Mouse (Mus musculus) CH12.LX (cell line): Measurements from ENCODE around the gene Foxr1. TPM values are rescaled to one million over a fixed set of nuclear protein-coding genes. Genes with fewer than 3 reads are reported as not detected.
A peak's percentile ranks its signal among the peaks of the same experiment; 100 is the strongest.

Experiments
- DNase-seq: peaks from one replicate; pipeline ENCODE4 v3.0.0-alpha.2; 2013; ENCODE audit errors: extremely low read depth
- H3K27ac ChIP-seq: 2 replicates; pipeline ENCODE4 v1.5.1; 2012; ENCODE audit warnings: low read depth, mild to moderate bottlenecking, control low read depth, moderate library complexity; ENCODE audit not compliant: insufficient read depth
- H3K27me3 ChIP-seq: replicated peaks from 2 replicates; pipeline ENCODE3; 2012; ENCODE audit warnings: inconsistent platforms
- H3K36me3 ChIP-seq, 2 experiments: replicated peaks in 1 of 2; 2 replicates each; pipeline versions ENCODE3 to v1.6.1; 2012; ENCODE audit warnings: inconsistent platforms in 1 of 2, low read length in 1 of 2, mild to moderate bottlenecking in 1 of 2, mixed read lengths in 1 of 2, moderate library complexity in 1 of 2; ENCODE audit not compliant: control insufficient read depth in 1 of 2, insufficient read depth in 1 of 2
- H3K4me1 ChIP-seq, 2 experiments: 2 replicates each; pipeline ENCODE4 v1.6.1; 2012; ENCODE audit warnings: inconsistent platforms in 1 of 2, moderate library complexity in 1 of 2; ENCODE audit not compliant: insufficient read depth in 2 of 2, control insufficient read depth in 1 of 2
- H3K4me2 ChIP-seq: 2 replicates; pipeline ENCODE4 v1.6.1; 2012; ENCODE audit warnings: low read depth, mild to moderate bottlenecking, control low read depth; ENCODE audit not compliant: poor library complexity, insufficient read depth, severe bottlenecking
- H3K4me3 ChIP-seq, 3 experiments: fragments of 150-350 bp in 1 of 3; sonication (generic) in 1 of 3; replicated peaks in 1 of 3; 2 replicates each; pipeline versions ENCODE3 to v1.5.1; 2011 to 2012; ENCODE audit warnings: low read depth in 2 of 3, low read length in 2 of 3, mild to moderate bottlenecking in 2 of 3, moderate library complexity in 2 of 3, control low read depth in 1 of 3, improper control_type of control experiment in 1 of 3, inconsistent platforms in 1 of 3, mixed read lengths in 1 of 3; ENCODE audit not compliant: poor library complexity in 1 of 3
- H3K79me2 ChIP-seq: replicated peaks from 2 replicates; pipeline ENCODE4 v1.6.1; 2012; ENCODE audit warnings: mild to moderate bottlenecking, moderate library complexity; ENCODE audit not compliant: control insufficient read depth, poor library complexity, insufficient read depth, severe bottlenecking; ENCODE audit errors: extremely low read depth
- H3K9ac ChIP-seq: 2 replicates; pipeline ENCODE4 v1.6.1; 2012; ENCODE audit warnings: low read depth, mild to moderate bottlenecking, control low read depth, moderate library complexity; ENCODE audit not compliant: insufficient read depth
- H3K9me3 ChIP-seq: replicated peaks from 2 replicates; pipeline ENCODE3; 2012; ENCODE audit warnings: low read length, inconsistent platforms, mixed read lengths
- BHLHE40 ChIP-seq: IDR thresholded peaks from 2 replicates; pipeline ENCODE4 v1.6.1; 2011; ENCODE audit warnings: mild to moderate bottlenecking, low read depth, low read length, improper control_type of control experiment
- CHD1 ChIP-seq: IDR thresholded peaks from 2 replicates; pipeline ENCODE4 v1.6.1; 2012; ENCODE audit warnings: low read depth, low read length, improper control_type of control experiment, inconsistent platforms
- ELF1 ChIP-seq: IDR thresholded peaks from 2 replicates; pipeline ENCODE4 v1.6.1; 2014; ENCODE audit warnings: low read depth, mild to moderate bottlenecking, inconsistent platforms, low read length, improper control_type of control experiment
- EP300 ChIP-seq: IDR thresholded peaks from 2 replicates; pipeline ENCODE4 v1.6.1; 2011; ENCODE audit warnings: low read length, improper control_type of control experiment
- IRF4 ChIP-seq: IDR thresholded peaks from 2 replicates; pipeline ENCODE4 v1.6.1; 2014; ENCODE audit warnings: low read depth, mild to moderate bottlenecking, inconsistent platforms, low read length, improper control_type of control experiment
- JUN ChIP-seq: IDR thresholded peaks from 2 replicates; pipeline ENCODE4 v1.6.1; 2011; ENCODE audit warnings: low read depth, mild to moderate bottlenecking, low read length, improper control_type of control experiment, moderate library complexity; ENCODE audit not compliant: insufficient read depth
- MEF2A ChIP-seq: IDR thresholded peaks from 2 replicates; pipeline ENCODE4 v1.6.1; 2014; ENCODE audit warnings: low read depth, mild to moderate bottlenecking, inconsistent platforms, low read length, improper control_type of control experiment, borderline replicate concordance
- MXI1 ChIP-seq: IDR thresholded peaks from 2 replicates; pipeline ENCODE4 v1.6.1; 2011; ENCODE audit warnings: mild to moderate bottlenecking, low read depth, low read length, improper control_type of control experiment
- MYC ChIP-seq: IDR thresholded peaks from 2 replicates; pipeline ENCODE4 v1.6.1; 2011; ENCODE audit warnings: low read depth, mild to moderate bottlenecking, improper control_type of control experiment, low read length
- PAX5 ChIP-seq: IDR thresholded peaks from 2 replicates; pipeline ENCODE4 v1.6.1; 2012; ENCODE audit warnings: low read length, inconsistent platforms, mixed read lengths
- POLR2A ChIP-seq: IDR thresholded peaks from 2 replicates; pipeline ENCODE4 v1.6.1; 2011; ENCODE audit warnings: low read depth, mild to moderate bottlenecking, improper control_type of control experiment, low read length
- POLR2AphosphoS2 ChIP-seq: IDR thresholded peaks from 2 replicates; pipeline ENCODE4 v1.6.1; 2011; ENCODE audit warnings: low read depth, low read length, improper control_type of control experiment
- RAD21 ChIP-seq: IDR thresholded peaks from 2 replicates; pipeline ENCODE4 v1.6.1; 2011; ENCODE audit warnings: low read depth, mild to moderate bottlenecking, low read length, improper control_type of control experiment, moderate library complexity
- RCOR1 ChIP-seq: conservative IDR thresholded peaks from 2 replicates; pipeline ENCODE4 v1.6.1; 2012; ENCODE audit warnings: low read depth, mild to moderate bottlenecking, inconsistent platforms, low read length, improper control_type of control experiment
- SMC3 ChIP-seq: IDR thresholded peaks from 2 replicates; pipeline ENCODE4 v1.6.1; 2011; ENCODE audit warnings: low read depth, low read length, improper control_type of control experiment
- TBP ChIP-seq: conservative IDR thresholded peaks from 2 replicates; pipeline ENCODE4 v1.6.1; 2011; ENCODE audit warnings: low read depth, low read length, improper control_type of control experiment
- TCF12 ChIP-seq: IDR thresholded peaks from 2 replicates; pipeline ENCODE4 v1.6.1; 2014; ENCODE audit warnings: low read depth, mild to moderate bottlenecking, inconsistent platforms, low read length, improper control_type of control experiment
- USF1 ChIP-seq: IDR thresholded peaks from 2 replicates; pipeline ENCODE4 v1.6.1; 2014; ENCODE audit warnings: low read depth, mild to moderate bottlenecking, inconsistent platforms, low read length, improper control_type of control experiment
- ZC3H11A ChIP-seq: IDR thresholded peaks from 2 replicates; pipeline ENCODE4 v1.6.1; 2012; ENCODE audit warnings: low read depth, mild to moderate bottlenecking, inconsistent platforms, low read length, improper control_type of control experiment
- ZNF384 ChIP-seq: IDR thresholded peaks from 2 replicates; pipeline ENCODE4 v1.6.1; 2012; ENCODE audit warnings: low read depth, low read length, improper control_type of control experiment, inconsistent platforms
- dilution Hi-C: fragments of 300-500 bp; cut with MboI; formaldehyde crosslinking; loops from 2 replicates; pipeline ENCODE4 v1.14.3; 2020; ENCODE audit warnings: low sequenced_read_pairs; ENCODE audit not compliant: extremely low pct_unique_long_range_greater_than_20kb, extremely low pct_ligation_motif_present
- in situ Hi-C: fragments of 300-500 bp; cut with MboI; formaldehyde crosslinking; loops from 3 replicates; pipeline ENCODE4 v1.14.3; 2019; ENCODE audit warnings: low sequenced_read_pairs, low pct_ligation_motif_present, low pct_unique_long_range_greater_than_20kb, mixed read lengths
- polyA plus RNA-seq: library from polyadenylated mRNA; unstranded; fragments of >175 nt; gene quantifications from 2 replicates; pipeline ENCODE4 v1.2.1, GENCODE M21; 2012; ENCODE audit warnings: low read depth; ENCODE audit not compliant: insufficient read length
- total RNA-seq, 2 experiments: library from RNA; depleted of rRNA; stranded (reverse); fragments of 300-350 nt in 1 of 2; fragments of >200 nt in 1 of 2; gene quantifications; 2 replicates each; pipeline ENCODE4 v1.2.3; 2012 to 2014

Gene Foxr1
- total and polyA plus RNA-seq, 3 experiments, result 0.21 to 1.4 TPM; not detected in 1

- TF ChIP-seq POLR2A (peak; percentile 78), POLR2AphosphoS2 (peak; percentile 82; the same call in 1 of the 2 replicates), MYC (0 out of 2 replicates have a peak, but pooled peaks have one; percentile 73), PAX5 (no peak), CHD1 (0 out of 2 replicates have a peak, but pooled peaks have one; percentile 35), TCF12 (peak; percentile 84), JUN (no peak), SMC3 (no peak), MEF2A (peak; percentile 66; the same call in 1 of the 2 replicates), BHLHE40 (0 out of 2 replicates have a peak, but pooled peaks have one; percentile 38), ZC3H11A (no peak), RCOR1 (no peak), ZNF384 (no peak), IRF4 (peak; percentile 81), ELF1 (peak; percentile 86), TBP (peak; percentile 38; the same call in 1 of the 2 replicates), USF1 (no peak; the same call in 1 of the 2 replicates)
These were observed 23.0 kb downstream of the Foxr1 start (continued) for GRCm38 (mm10) chr9:44417892-44418363.

- dilution Hi-C loops, result no loop called here
These were observed 23.6 kb downstream of the Foxr1 start for GRCm38 (mm10) chr9:44417156-44417891.

More at GRCm38 (mm10) chr9:44417156-44417891, 23.6 kb downstream of the Foxr1 start:
- Histone ChIP-seq H3K4me3 (peak overlapping the region; percentile 74 to 83 (median 79)), H3K79me2 (no peaks in the 10 kb centered on the region; the same call in 1 of the 2 replicates), H3K4me2 (peak overlapping the region; percentile 92), H3K9ac (peak overlapping the region; percentile 30), H3K9me3 (no peaks in the 10 kb centered on the region), H3K27ac (peak overlapping the region; percentile 3), H3K27me3 (no peaks in the 10 kb centered on the region), H3K36me3 (peaks cover 24 to 45% of the 10 kb centered on the region in 2 experiments), H3K4me1 (peaks cover 4 to 37% of the 10 kb centered on the region in 2 experiments; a peak in 3 of 4 replicates)
- in situ Hi-C loops, result no loop called here
- no peak for DNase-seq
- no peak for TF ChIP-seq BHLHE40
- peak; percentile 23; the same call in 1 of the 2 replicates for TF ChIP-seq MXI1
- TF ChIP-seq EP300, result no peak
- TF ChIP-seq TCF12, result no peak
- no peak for TF ChIP-seq RAD21
